Mouse (Mus musculus) layer of hippocampus, adult 11-12 months (tissue): ENCODE results near the gene Fbxo11.

Experiments
- DNase-seq: peaks from one replicate; pipeline ENCODE4 v3.0.0; 2022; ENCODE audit warnings: low spot score

The Fbxo11 gene

GRCm38 (mm10) chr17:88065031-88065800 is at the start of gene Fbxo11:
Fbxo11 (minus strand) TSS chr17:88065291.
- DNase-seq = peak; percentile 52

- DNase-seq = no peak
Observed at GRCm38 (mm10) chr17:88113883-88114229, 48.8 kb upstream of the Fbxo11 start.

- DNase-seq = no peak
Observed at GRCm38 (mm10) chr17:88113015-88113882, 48.2 kb upstream of the Fbxo11 start.

GRCm38 (mm10) chr17:88111865-88112645 is 47.0 kb upstream of the Fbxo11 start:
- DNase-seq = no peak

GRCm38 (mm10) chr17:88111081-88111796 is 46.1 kb upstream of the Fbxo11 start:
- no peak for DNase-seq

GRCm38 (mm10) chr17:88107708-88108107 is 42.6 kb upstream of the Fbxo11 start:
- DNase-seq = no peak

- DNase-seq = peak; percentile 11
Observed at GRCm38 (mm10) chr17:88106365-88106764, 41.3 kb upstream of the Fbxo11 start.

GRCm38 (mm10) chr17:88102597-88102996 is 37.5 kb upstream of the Fbxo11 start:
- no peak for DNase-seq

- DNase-seq = no peak
Observed at GRCm38 (mm10) chr17:88098181-88098852, 33.2 kb upstream of the Fbxo11 start.

GRCm38 (mm10) chr17:88097543-88097942 is 32.5 kb upstream of the Fbxo11 start:
- no peak for DNase-seq

GRCm38 (mm10) chr17:88096809-88097399 is 31.8 kb upstream of the Fbxo11 start:
- no peak for DNase-seq

GRCm38 (mm10) chr17:88095517-88096198 is 30.6 kb upstream of the Fbxo11 start:
- DNase-seq = no peak

- no peak for DNase-seq
Observed at GRCm38 (mm10) chr17:88094327-88094726, 29.2 kb upstream of the Fbxo11 start.

- no peak for DNase-seq
Observed at GRCm38 (mm10) chr17:88093798-88094197, 28.7 kb upstream of the Fbxo11 start.

GRCm38 (mm10) chr17:88085976-88086375 is 20.9 kb upstream of the Fbxo11 start:
- no peak for DNase-seq

GRCm38 (mm10) chr17:88081446-88081845 is 16.4 kb upstream of the Fbxo11 start:
- DNase-seq = no peak

GRCm38 (mm10) chr17:88079771-88080170 is 14.7 kb upstream of the Fbxo11 start:
- no peak for DNase-seq

GRCm38 (mm10) chr17:88072047-88072446 is 7.0 kb upstream of the Fbxo11 start:
- no peak for DNase-seq

GRCm38 (mm10) chr17:88068024-88068719 is 3.1 kb upstream of the Fbxo11 start:
- DNase-seq = no peak
